In genomic region chr5:149379131-149379784, GRCm38 (mm10) we compare ENCODE assay signal across 10 mouse cellular contexts. TPM values are rescaled to one million over a fixed set of nuclear protein-coding genes. Genes with fewer than 3 reads are reported as not detected.
DNase-seq lines count a peak whose midpoint lies in the region; ATAC-seq and TF ChIP-seq lines count a peak whose summit lies in the region.
"Had no signal": no experiment of that assay in that cellular context is flagged by ENCODE, and none has a peak within 500 bp of the region (broad histone marks: within the 10 kb centered on the region; RNA-seq: fewer than 3 reads in every experiment).

No protein-coding gene starts in this region.

- intact Hi-C loops in left cerebral cortex, postnatal 10 days (cut with DNase I) = no loop called here

- H3K9me3 ChIP-seq in intestine, embryonic 15.5 days = no peaks in the 10 kb centered on the region
- no peaks in the 10 kb centered on the region for H3K9me3 ChIP-seq in intestine, postnatal 0 days (ENCODE audit: control insufficient read depth)
- H3K9me3 ChIP-seq in neural tube, embryonic 13.5 days = no peaks in the 10 kb centered on the region
- no peaks in the 10 kb centered on the region; the same call in 1 of the 2 replicates for H3K9me3 ChIP-seq in kidney, embryonic 14.5 days (ENCODE audit: control insufficient read depth, low read length)

- peaks cover 40% of the 10 kb centered on the region for H3K4me1 ChIP-seq in intestine, embryonic 15.5 days (replicated peaks)
- no peaks in the 10 kb centered on the region for H3K4me1 ChIP-seq in intestine, postnatal 0 days (replicated peaks; ENCODE audit: control insufficient read depth, insufficient read depth, low read length)
- peaks cover 74% of the 10 kb centered on the region for H3K4me1 ChIP-seq in neural tube, embryonic 13.5 days (replicated peaks)
- peaks cover 24% of the 10 kb centered on the region for H3K4me1 ChIP-seq in kidney, embryonic 14.5 days (ENCODE audit: control insufficient read depth, insufficient read depth, low read length)

- H3K27ac ChIP-seq in intestine, embryonic 15.5 days = peak overlapping the region; percentile 33; the same call in 1 of the 2 replicates
- H3K27ac ChIP-seq in intestine, postnatal 0 days (ENCODE audit: low read depth, low read length) = no peak overlapping the region; the same call in 1 of the 2 replicates
- H3K27ac ChIP-seq in neural tube, embryonic 13.5 days (replicated peaks) = peak overlapping the region; percentile 74
- H3K27ac ChIP-seq in kidney, embryonic 14.5 days (ENCODE audit: low read depth, low read length) = no peak overlapping the region

- TF ChIP-seq CTCF in intestine, postnatal 0 days (IDR thresholded peaks at IDR 0.05; ENCODE audit: low read depth) = no peak

- WGBS in intestine, embryonic 15.5 days = 72% methylated on average over 16 of the region's 16 CpGs
- 76% methylated on average over 16 of the region's 16 CpGs for WGBS in intestine, postnatal 0 days
- WGBS in neural tube, embryonic 13.5 days = 71% methylated on average over 16 of the region's 16 CpGs
- WGBS in kidney, embryonic 14.5 days = 85% methylated on average over 16 of the region's 16 CpGs

- no peak overlapping the region for H3K4me3 ChIP-seq in intestine, embryonic 15.5 days (replicated peaks)
- H3K4me3 ChIP-seq in intestine, postnatal 0 days (ENCODE audit: low read depth, low read length) = no peak overlapping the region
- no peak overlapping the region for H3K4me3 ChIP-seq in neural tube, embryonic 13.5 days
- no peak overlapping the region for H3K4me3 ChIP-seq in kidney, embryonic 14.5 days (ENCODE audit: low read length)
- H3K4me3 ChIP-seq: myocyte had no signal

- H3K27me3 ChIP-seq in intestine, embryonic 15.5 days (replicated peaks) = no peaks in the 10 kb centered on the region
- H3K27me3 ChIP-seq in intestine, postnatal 0 days (replicated peaks; ENCODE audit: control insufficient read depth, insufficient read depth, low read length) = no peaks in the 10 kb centered on the region
- no peaks in the 10 kb centered on the region for H3K27me3 ChIP-seq in neural tube, embryonic 13.5 days
- H3K27me3 ChIP-seq in kidney, embryonic 14.5 days (ENCODE audit: control insufficient read depth, insufficient read depth, low read length) = no peaks in the 10 kb centered on the region

- ATAC-seq in intestine, embryonic 15.5 days = no peak
- no peak for ATAC-seq in intestine, postnatal 0 days
- no peak for ATAC-seq in neural tube, embryonic 13.5 days (ENCODE audit: low read depth)
- no peak for ATAC-seq in kidney, embryonic 14.5 days (ENCODE audit: low FRiP score, low TSS enrichment)

- no peak overlapping the region for H3K4me2 ChIP-seq in intestine, embryonic 15.5 days (replicated peaks)
- H3K4me2 ChIP-seq in intestine, postnatal 0 days (replicated peaks; ENCODE audit: low read depth) = no peak overlapping the region
- no peak overlapping the region for H3K4me2 ChIP-seq in neural tube, embryonic 13.5 days
- no peak overlapping the region for H3K4me2 ChIP-seq in kidney, embryonic 14.5 days (replicated peaks; ENCODE audit: low read depth, low read length)

- H3K36me3 ChIP-seq in intestine, embryonic 15.5 days = no peaks in the 10 kb centered on the region
- H3K36me3 ChIP-seq in intestine, postnatal 0 days (ENCODE audit: control insufficient read depth, insufficient read depth) = no peaks in the 10 kb centered on the region
- H3K36me3 ChIP-seq in neural tube, embryonic 13.5 days = no peaks in the 10 kb centered on the region
- H3K36me3 ChIP-seq in kidney, embryonic 14.5 days (ENCODE audit: control insufficient read depth, insufficient read depth, low read length) = no peaks in the 10 kb centered on the region

- peak; percentile 75 for DNase-seq in fibroblast of lung, adult 2 months (ENCODE audit: low read depth)
- peak; percentile 40 for DNase-seq in heart, postnatal 4 days
- DNase-seq in left cerebral cortex, postnatal 10 days (ENCODE audit: extremely low spot score in 1 of 2, low spot score in 2 of 2) = no peak
- no peak for DNase-seq in spleen, postnatal 4 days (ENCODE audit: low spot score in 2 of 2)

- H3K9ac ChIP-seq in intestine, embryonic 15.5 days = no peak overlapping the region
- H3K9ac ChIP-seq in intestine, postnatal 0 days (ENCODE audit: low read depth, low read length) = no peak overlapping the region
- H3K9ac ChIP-seq in neural tube, embryonic 13.5 days = no peak overlapping the region
- H3K9ac ChIP-seq in kidney, embryonic 14.5 days (ENCODE audit: low read depth, low read length) = no peak overlapping the region

RNA-seq across cellular contexts. Expression of gene Medag, which starts 32.3 kb away (rescaled TPM):
- 2.2 and 2.4 TPM in 2 replicates for polyA plus RNA-seq in intestine, embryonic 15.5 days (2015; fragmentation: Nextera tagmentation; extraction: Ambion mirVana)
- 1.6 and 2.2 TPM in 2 replicates for polyA plus RNA-seq in intestine, postnatal 0 days (2015; fragmentation: Nextera tagmentation; extraction: Ambion mirVana)
- total RNA-seq in heart, postnatal 4 days (2021) = 10 to 100 TPM; 14.8 to 14.9 TPM
- 1.2 and 1.4 TPM in 2 replicates for polyA plus RNA-seq in neural tube, embryonic 13.5 days (2015; fragmentation: Nextera tagmentation; extraction: Ambion mirVana)
- 1 to 10 TPM; 2.7 to 3.5 TPM for total RNA-seq in left cerebral cortex, postnatal 10 days (2021)
- polyA plus RNA-seq in kidney, embryonic 14.5 days (2014; fragmentation: Nextera tagmentation; extraction: Ambion mirVana) = 0.18 TPM in 1 of 2 replicates, not detected in the other
- total RNA-seq: CH12.LX had no signal

Comparison
In these comparisons a context has a peak if more than half of its experiments do, and no peak if none do; other contexts are left out.
1. H3K27ac ChIP-seq: peak in intestine, embryonic 15.5 days (single experiment) and neural tube, embryonic 13.5 days (single experiment); none in intestine, postnatal 0 days (single experiment) and kidney, embryonic 14.5 days (single experiment).
2. DNase-seq: peak in fibroblast of lung, adult 2 months (single experiment) and heart, postnatal 4 days (single experiment); none in left cerebral cortex, postnatal 10 days (0 of 2) and spleen, postnatal 4 days (0 of 2).